Mouse (Mus musculus) layer of hippocampus, adult 18-20 months (tissue): ENCODE results near the gene Nmrk2. TPM values are rescaled to one million over a fixed set of nuclear protein-coding genes. Genes with fewer than 3 reads are reported as not detected.
A peak's percentile ranks its signal among the peaks of the same experiment; 100 is the strongest.
"Not testable (repeated sequence)": the region's sequence is repeated elsewhere in the genome, so short reads cannot be mapped to it uniquely, and the experiment has no call there.

Experiments
- DNase-seq, 2 experiments: peaks; one replicate each; pipeline ENCODE4 v3.0.0; 2022; ENCODE audit warnings: low spot score in 2 of 2
- long read RNA-seq: library from polyadenylated mRNA; stranded (forward); transcript quantifications from one replicate; pipeline ENCODE4 v2.0.0, GENCODE M21; 2021
- total RNA-seq, 2 experiments: library from RNA; stranded (reverse); gene quantifications; 2 replicates each; pipeline ENCODE4 v1.2.3; 2021

The Nmrk2 gene
- under 1 TPM; 0.23 to 0.27 TPM for total RNA-seq
- long read RNA-seq = 0 reads

DNA sequence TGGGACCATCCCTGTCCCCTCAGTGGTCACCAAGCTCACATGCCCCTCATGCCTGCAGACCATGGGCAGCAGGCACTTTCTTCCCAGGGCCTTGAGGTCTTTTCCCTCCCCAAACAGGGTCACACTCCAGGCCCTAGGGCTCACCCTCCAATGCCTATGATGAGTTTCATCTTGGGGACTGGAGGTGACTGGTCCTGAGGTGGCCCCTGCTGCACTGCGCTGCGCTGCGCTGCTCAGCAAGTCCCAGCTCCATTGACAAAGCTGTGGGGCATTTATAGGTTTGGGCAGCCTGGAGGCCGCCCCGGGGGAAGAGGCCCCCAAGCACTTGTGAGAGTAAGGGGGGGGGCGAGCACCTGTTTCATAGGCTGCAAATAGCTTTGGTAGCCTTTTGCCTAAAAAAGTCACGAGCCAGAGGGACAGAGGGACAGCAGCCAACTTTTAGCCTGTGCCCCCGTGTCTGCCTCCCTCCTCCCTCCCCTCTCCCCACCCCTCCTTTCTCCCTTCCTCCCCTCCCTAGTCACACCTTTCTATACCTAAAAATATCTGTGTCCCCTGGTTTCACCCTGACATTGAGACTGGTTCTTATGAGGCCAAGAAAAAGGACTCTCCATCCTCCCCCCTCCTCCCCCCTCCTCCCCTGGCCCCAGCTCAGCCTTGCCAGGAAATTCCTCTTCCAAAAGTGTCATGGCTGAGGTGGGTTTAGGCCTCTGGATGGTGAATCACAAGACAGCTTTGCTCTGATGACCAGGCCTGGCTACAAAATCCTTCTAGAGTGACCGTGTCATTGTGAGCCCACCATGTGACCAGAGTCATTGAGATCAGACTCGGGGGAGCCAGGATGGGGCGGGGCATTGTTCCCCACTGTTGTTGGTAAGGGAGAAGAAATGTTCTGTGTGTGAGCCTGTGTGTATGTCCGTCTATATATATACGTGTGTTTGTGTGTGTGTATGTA lies at the start of gene Nmrk2:
Gene Nmrk2, minus strand, starts transcription at position 245 of the 952 bp plus-strand sequence.
- no peak for DNase-seq

- DNase-seq = no peak
Measured at GRCm38 (mm10) chr10:81249442-81249841, 47.6 kb upstream of the Nmrk2 start.

DNA sequence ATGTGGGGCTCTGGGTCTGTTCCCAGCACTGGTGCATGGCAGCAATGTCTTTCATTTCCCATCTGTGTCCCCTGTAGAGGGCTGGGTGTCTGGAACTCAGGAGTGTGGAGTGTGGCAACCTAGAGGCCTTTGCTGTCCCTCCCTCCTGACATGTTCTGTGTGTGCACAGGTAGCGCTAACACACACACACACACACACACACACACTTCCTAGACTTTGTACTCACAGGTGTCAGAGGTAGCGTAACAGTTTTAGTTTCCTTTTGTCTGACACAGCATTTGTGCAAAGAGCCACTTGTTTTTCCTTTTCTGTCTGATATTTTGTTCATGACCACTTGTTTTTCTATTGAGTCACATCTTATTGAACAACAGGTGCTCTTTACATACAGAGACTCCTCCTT lies 46.0 kb upstream of the Nmrk2 start:
- no peak for DNase-seq

DNA sequence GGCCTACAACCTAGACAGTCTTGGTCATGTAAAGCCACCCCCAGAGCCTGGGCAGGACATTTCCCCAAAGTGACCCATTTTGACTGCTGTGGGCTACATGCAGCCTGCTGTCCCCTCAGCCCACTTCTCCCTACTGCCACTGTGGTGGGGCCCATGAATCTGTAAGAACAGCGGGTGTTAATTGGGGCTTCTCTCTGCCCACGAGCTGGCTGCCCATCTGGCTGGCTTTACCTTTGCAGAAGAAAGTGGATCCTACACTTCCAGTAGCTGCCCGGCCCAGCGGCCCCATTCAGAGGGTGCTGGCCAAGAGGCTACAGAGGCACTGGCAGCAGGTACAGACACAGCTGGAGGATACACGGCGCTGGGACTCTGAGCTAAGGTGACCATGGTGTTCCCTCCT lies 43.3 kb upstream of the Nmrk2 start:
- DNase-seq = no peak

DNA sequence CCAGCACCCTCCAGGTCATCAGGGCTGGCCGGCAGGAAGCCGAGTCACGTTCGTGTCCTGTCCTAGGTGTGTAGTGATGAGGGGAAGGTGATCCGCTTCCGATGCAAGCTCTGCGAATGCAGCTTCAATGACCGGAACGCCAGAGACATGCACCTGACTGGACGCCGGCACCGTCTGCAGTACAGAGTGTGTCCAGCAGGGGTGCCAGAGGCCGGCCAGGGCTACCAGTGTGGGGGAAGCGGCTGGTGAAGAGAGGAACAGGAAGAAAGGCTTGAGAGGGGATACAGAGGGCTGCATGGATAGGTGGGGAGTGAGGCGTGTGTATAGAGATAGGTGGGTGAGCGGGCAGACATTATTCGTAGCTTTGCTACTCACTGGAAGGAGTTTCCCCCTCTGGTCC lies 42.7 kb upstream of the Nmrk2 start:
- peak in 1 of 2 experiments; percentile 71 for DNase-seq

- no peak for DNase-seq
Measured at GRCm38 (mm10) chr10:81244146-81244545, 42.3 kb upstream of the Nmrk2 start.

DNA sequence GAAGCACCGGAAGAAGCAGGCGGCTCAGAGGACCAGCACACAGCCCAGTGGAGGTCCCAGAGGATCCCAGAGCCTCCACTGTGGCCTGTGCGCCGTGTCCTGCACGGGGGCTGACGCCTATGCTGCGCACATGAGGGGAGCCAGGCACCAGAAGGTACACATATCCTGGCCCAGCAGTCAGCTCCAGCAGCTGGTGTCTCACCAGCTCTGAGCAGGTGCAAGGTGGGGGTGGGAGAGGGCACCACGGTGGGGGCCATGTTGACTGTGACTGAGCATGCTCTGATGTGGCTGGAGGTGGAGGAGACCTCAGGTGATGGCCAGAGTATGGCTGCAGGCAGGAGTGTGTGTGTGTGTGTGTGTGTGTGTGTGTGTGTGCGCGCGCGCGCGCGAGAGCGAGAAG lies 40.2 kb upstream of the Nmrk2 start:
- DNase-seq = no peak

DNA sequence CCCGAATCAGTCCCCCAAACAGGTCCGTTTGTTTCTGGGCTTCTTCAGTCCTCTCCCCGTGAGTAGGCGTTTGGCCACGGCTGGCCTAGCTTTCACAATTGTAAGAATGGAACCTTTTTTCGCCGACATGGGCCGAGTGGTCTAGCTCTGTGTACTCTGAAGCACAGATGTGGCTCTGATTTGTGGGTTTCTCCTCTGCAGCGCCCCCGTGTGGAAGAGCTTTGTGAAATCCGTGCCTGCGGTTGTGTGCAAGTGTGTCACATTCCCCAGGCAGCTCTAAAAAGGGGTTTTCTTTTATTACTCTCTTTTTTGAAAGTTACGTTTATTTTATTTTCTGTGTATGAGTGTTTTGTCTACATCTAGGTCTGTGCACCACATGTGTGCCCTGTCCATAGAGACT lies 39.0 kb upstream of the Nmrk2 start:
- DNase-seq = peak in 1 of 2 experiments; percentile 82

- DNase-seq = no peak
Measured at GRCm38 (mm10) chr10:81238618-81239017, 36.8 kb upstream of the Nmrk2 start.

- DNase-seq = no peak
Measured at GRCm38 (mm10) chr10:81236471-81237268, 34.8 kb upstream of the Nmrk2 start.

DNA sequence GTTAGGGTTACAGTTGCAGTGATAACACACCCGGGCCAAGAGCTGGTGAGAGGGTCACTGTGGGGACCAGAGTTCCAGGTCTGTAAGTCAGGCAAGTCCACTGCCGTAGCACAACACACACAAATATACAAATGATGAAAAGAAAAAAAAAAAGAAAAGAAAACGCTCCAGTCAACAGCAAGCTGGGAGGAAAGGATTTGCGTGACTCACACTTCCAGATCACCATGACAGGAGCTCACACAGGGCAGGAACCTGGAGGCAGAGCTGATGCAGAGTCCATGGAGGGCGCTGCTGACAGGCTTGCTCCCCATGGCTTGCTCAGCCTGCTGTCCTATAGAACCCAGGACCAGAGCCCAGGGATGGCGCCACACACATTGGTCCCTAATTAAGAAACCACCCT lies 32.4 kb upstream of the Nmrk2 start:
- DNase-seq = no peak

DNA sequence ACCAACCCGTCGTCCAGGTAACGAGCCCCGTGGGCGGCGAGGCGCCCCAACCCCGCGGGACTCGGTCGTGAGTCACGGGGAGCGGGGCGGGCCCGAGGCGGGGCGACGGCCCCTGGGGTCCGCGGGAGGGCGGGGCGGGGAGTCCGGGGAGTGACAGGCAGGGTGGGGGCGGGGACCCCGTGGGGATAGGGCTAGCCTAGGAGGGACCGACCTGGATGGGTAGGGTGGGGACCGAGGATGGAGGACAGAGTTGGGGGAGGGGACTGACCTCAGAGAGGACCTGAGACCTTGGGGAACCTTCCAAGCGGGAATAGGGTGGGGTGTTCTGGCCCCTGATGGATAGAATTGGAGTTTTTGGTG lies 31.4 kb upstream of the Nmrk2 start:
- no peak for DNase-seq

GRCm38 (mm10) chr10:81232580-81233225 lies 30.9 kb upstream of the Nmrk2 start, which contains the start of gene Zfr2:
TSS of gene Zfr2 (plus strand) at chr10:81233155.
- peak; percentile 90 to 92 for DNase-seq

DNA sequence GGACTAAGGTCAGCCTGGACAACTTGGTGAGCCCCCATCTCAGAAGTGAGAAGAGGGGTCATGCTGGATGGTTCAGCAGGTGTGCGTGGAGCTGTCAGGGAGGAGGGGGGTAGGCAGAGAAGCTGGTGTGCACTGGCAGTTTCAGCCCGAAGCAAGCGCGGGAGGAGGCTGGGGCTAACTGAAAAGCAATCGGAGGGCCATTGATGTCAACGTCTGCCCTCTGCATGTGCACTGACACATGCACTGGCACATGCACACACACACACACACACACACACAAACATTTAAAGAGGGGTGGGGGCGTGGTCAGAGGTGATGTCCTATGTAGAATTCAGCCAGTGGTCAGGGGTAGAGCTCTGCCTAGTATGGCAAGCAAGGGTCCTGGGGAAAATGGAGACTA lies 29.6 kb upstream of the Nmrk2 start:
- no peak for DNase-seq

DNA sequence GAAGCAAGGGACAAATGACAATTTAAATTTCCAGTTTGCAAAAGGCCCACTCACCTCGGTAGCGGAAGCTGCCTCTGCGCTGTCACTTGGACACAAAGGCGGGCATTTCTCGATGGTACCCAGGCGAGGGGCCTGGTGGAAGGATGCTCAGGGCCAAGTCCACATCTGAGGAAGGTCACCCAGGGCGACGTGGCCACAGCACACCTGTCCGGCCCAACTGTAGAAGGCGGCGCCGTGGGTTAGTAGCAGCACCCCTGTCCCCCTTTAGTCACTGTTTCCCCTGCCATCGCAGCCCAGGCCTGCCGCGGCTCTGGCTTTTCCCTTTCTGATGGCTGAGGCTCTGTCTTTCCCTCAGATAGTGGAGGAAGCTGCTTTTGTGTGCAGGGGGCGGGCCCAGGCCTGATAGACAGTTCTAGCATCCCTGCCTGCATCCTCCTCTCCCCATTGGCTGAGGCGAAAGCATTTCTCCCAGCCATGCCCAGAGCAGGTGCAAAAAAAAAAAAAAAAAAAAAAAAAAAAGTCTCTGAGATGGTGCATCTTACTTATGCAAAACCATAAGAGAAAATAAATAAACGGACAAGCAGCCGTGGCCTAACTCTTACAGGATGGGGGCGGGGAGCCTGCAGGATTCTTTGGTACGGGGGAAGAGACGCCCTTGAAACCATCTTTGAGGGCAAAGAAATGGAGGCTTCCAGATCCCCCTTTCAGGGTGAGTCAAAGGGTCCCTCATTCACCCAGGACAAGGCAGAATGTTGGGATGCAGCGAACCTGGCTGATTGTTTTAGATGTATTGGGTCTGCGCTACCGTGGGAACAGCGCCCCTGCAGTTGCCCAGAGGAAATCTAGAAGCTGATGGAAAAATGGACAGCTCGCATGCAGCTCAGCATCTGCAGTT lies 28.8 kb upstream of the Nmrk2 start, which contains the start of gene Atcay:
Gene Atcay, minus strand, starts transcription at position 396 of the 895 bp plus-strand sequence.
- DNase-seq = peak; percentile 79 to 90

GRCm38 (mm10) chr10:81229735-81230437 lies 28.0 kb upstream of the Nmrk2 start:
- DNase-seq = peak in 1 of 2 experiments; percentile 54

DNA sequence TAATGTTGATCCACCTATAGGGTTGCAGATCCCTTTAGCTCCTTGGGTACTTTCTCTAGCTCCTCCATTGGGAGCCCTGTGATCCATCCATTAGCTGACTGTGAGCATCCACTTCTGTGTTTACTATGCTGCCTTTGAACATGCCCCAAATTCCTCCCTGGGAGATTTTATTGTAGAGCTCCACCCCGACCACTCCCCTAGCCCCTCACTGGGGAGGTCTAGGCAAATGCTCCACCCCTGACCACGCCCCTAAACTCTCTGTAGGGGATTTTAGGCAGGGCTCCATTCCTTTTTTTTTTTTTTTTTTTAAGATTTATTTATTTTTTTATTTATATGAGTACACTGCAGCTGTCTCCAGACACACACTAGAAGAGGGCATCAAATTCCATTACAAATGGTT lies 21.9 kb upstream of the Nmrk2 start:
- DNase-seq = not testable (repeated sequence)

GRCm38 (mm10) chr10:81221402-81222015 lies 19.7 kb upstream of the Nmrk2 start:
- no peak for DNase-seq

GRCm38 (mm10) chr10:81217964-81218363 lies 16.1 kb upstream of the Nmrk2 start:
- DNase-seq = peak in 1 of 2 experiments; percentile 57
